Mouse (Mus musculus): ENCODE measurements around the gene Lmo7.

Gene Lmo7

GRCm38 (mm10) chr14:101878346-101879049 is 148.7 kb downstream of the Lmo7 start:
- DNase-seq (ENCODE audit: low spot score) = no peak

DNA sequence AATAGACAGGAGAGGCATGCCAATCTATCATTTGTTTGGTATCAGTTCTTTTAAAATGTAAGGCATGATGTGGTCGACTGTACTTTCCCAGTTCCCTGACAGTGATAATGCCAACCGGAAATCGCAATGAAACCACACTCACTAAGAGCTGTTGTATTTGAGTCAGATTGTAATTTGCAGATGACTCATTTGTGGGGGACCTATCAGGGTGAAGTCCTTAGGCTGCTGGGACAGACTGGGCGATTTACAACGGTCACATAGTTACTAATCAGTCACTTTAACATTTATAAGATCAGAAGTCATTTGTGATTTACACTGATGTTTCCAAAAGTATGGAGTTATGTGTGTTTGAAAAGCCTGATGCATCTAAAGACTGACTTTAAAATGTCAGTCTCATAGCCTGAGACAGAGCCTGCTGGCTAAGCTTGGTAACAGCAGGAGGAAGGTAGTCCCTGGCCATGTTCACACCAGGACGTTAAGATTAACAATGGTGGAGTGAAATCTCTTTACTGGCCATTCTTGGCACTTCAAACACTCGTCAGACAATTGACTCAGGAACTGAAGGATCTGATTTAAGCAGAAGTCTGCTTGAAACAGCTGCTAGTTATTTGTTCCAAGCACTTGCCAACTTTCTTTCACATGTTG is 149.4 kb downstream of the Lmo7 start:
- DNase-seq (ENCODE audit: low spot score) = no peak

DNA sequence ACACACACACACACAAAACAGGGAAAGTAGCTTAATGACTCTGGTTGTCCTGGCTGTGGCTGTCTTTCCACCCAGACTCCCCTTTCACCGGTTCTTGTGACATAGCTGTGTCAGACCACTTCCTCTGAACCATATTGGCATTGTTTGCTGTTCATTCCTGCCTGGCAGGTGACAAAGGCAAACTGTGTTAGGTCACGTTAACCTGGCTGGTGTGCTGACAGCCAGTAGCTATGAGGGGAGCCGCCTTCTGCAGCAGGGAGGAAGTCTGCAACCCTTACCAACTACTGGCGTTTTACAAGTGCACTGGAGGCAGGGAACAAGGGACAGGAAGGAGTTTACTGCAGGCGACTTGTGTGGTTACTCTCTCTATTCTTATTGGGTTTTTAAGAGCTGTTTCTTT is 153.2 kb downstream of the Lmo7 start:
- peak; percentile 46 for DNase-seq (ENCODE audit: low spot score)

- DNase-seq (ENCODE audit: low spot score) = no peak
Measured at GRCm38 (mm10) chr14:101883787-101884186, 154.0 kb downstream of the Lmo7 start.

GRCm38 (mm10) chr14:101886320-101886719 is 156.6 kb downstream of the Lmo7 start:
- DNase-seq (ENCODE audit: low spot score) = no peak

- DNase-seq (ENCODE audit: low spot score) = no peak
Measured at GRCm38 (mm10) chr14:101891903-101892448, 162.2 kb downstream of the Lmo7 start.

DNA sequence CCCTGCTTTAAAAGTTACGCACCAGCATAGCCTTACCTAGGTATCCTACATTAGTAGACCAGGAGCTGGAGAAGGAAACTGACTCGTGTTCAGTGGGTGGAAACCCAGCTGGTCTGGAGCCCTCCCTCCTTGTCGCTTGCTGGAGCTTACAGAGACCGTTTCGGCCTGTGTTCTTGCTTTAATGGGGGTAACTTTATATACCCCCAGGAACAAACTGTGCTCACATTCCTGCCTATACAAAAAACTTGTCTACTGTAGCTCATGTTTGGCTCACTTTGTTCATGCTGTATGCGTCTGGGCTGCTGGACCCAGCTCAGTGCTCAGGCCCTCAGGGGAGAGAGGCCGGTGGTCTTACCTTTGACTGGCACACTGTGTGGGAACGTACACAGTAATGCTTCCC is 162.7 kb downstream of the Lmo7 start:
- no peak for DNase-seq (ENCODE audit: low spot score)

- DNase-seq (ENCODE audit: low spot score) = no peak
Measured at GRCm38 (mm10) chr14:101893215-101893614, 163.5 kb downstream of the Lmo7 start.

DNA sequence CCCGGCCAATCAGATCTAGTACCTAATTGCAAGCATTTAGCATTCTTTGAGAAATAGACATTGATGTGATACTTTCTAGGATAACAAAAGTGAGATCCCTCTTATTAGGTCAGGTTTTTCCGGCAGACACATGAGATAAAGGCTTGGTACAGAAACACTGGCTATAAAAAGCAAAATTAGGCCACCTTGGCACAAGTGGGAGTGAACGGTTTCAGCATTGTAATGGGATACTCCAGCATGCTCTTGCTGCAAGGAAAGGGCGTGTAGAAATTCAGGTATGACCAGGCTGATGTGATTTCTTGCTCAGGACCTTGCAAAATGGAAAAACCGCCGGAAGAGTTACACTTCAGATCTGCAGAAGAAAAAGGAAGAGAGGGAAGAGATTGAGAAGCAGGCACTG is 168.5 kb downstream of the Lmo7 start:
- no peak for DNase-seq (ENCODE audit: low spot score)

DNA sequence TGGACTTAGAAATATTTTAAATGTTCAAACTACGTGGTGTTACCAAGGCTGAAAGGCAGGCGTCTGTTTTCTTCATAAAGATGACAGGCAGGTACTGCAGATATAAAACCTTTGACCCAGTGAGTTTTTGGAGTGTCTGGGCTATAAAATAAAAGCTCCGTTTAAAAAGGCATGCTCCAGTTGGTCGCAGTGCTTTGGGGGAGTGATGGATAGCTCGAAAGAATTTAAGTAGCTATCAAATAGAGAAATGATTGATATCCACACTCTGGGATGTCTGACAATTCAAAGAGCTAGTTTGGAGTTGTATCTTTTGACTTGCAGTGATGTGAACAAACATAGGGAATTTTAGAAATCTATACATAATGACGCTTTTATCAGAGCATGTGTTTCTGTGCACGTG is 171.7 kb downstream of the Lmo7 start:
- DNase-seq (ENCODE audit: low spot score) = no peak

- no peak for DNase-seq (ENCODE audit: low spot score)
Measured at GRCm38 (mm10) chr14:101901976-101902375, 172.2 kb downstream of the Lmo7 start.

DNA sequence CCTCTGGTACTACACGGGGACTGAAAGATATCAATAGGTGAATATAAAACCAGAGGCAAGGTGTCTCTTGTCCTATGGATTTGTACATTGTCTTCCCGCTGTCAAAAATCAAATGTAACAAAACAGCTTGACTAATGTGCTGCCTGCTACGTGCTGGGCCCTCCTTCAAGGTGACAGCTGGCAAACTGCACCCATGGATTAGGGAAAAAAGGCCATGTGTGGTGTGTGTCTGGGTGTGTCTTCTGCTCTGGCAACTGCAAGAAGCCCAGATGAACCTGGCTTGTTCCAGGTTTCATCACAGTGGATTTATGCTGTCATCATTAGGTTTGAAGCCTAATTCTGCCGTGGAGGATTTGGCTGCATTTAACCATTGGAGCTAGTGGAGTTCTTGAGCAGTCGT is 174.0 kb downstream of the Lmo7 start:
- DNase-seq (ENCODE audit: low spot score) = no peak

GRCm38 (mm10) chr14:101911983-101912382 is 182.2 kb downstream of the Lmo7 start:
- DNase-seq (ENCODE audit: low spot score) = no peak

DNA sequence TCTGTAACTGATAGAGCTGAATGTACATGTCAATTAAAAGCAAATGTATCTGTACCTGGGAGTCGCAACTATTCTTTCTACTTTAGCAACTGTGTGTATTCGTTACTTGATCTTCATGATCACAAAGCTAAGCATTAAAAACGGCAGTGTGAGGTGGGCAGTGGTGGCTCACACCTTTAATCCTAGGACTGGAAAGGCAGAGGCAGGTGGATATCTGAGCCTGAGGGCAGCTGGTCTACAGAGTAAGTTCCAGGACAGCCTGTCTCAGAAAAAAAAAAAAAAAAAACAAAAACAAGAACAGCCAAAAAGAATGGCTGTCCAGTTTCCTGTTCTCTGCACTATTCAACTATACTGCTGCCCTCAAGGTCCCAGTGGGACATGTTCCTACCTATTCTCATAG is 182.6 kb downstream of the Lmo7 start:
- no peak for DNase-seq (ENCODE audit: low spot score)

DNA sequence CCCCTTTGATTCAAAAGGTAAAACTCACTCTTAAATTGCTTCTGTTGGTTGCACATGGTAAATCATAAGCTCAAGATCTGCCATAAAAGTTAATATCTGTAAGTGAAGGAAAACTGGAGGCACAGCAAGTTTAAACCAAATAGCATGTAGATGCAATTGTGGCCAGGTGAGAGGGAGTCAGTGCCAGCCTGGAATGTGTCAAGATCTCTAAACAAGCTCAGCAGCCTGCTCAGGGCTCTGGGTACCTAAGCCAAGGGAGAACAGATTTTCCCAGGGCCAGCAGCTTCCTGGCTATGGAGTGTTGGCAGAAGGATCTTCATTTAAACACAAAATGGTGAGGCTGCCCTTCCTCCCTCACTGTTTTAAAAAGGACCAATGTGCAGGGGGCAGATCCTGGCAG is 184.6 kb downstream of the Lmo7 start:
- DNase-seq (ENCODE audit: low spot score) = no peak

DNA sequence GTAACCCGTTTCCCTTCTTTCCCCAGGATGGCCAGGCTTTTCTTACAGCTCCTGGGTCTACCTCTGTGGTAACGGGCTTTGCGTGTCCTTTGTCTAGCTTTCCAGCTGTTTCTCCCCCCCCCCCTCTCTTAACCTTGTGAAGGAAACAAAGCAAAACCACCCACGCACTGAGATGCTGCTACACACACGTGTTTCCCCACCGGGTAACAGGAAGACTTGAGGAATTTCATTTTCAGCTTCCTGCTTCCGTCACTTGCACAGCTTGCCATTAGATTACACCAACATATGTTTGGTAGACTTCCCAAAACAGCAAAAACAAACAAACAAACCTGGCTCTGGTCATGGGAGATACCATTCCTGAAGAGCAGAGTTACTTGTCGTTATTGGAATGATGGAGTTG is 186.1 kb downstream of the Lmo7 start:
- no peak for DNase-seq (ENCODE audit: low spot score)

DNA sequence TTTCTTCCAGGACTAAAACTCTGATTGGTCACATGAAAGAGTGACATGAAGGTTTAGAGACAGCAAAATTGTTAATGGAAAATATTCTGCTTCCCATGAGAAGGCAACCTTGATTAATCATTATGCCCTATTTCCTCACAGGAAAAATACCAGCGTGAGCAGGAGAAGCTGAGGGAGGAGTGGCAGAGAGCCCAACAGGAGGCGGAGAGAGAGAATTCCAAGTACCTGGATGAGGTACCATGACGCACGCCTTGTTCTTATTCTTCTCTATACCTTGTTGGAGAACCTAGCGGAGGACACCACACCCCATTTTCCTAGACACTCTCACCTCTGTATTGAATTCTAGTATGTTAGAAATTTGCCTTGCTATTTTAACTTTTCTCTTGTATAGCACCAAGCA is 188.7 kb downstream of the Lmo7 start:
- no peak for DNase-seq (ENCODE audit: low spot score)

DNA sequence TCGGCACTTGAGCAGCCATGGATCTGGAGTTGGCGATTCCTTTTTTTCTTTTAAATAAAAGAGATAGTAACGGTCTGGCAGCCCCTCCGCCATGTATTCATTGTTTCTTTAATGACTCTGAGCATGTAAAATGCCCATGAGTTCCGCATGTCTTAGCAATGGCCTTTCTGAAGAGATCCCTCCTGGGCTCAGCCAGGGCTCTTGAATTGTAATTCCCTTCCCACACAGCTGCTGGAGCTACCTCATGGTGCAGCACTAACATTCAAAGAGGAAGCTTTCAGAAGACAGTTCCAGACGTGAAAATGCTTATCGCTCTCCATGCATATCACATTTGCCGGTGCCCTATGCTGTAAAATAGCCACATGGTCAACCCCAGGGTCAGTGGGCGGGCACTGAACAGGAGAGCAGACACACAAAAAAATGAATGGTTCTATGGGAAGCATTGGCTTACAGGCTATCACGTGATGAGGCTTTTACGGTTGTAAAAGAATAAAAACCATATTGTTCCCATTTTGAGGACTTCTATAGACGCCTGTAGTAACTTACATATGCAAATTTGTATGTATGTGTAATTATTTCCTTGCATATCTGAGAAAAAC is 198.0 kb downstream of the Lmo7 start:
- no peak for DNase-seq (ENCODE audit: low spot score)

- DNase-seq (ENCODE audit: low spot score) = no peak
Measured at GRCm38 (mm10) chr14:101930576-101931447, 201.1 kb downstream of the Lmo7 start.

- no peak for DNase-seq (ENCODE audit: low spot score)
Measured at GRCm38 (mm10) chr14:101931448-101931750, 201.6 kb downstream of the Lmo7 start.

- no peak for DNase-seq (ENCODE audit: low spot score)
Measured at GRCm38 (mm10) chr14:101933551-101933950, 203.8 kb downstream of the Lmo7 start.

- peak; percentile 36 for DNase-seq (ENCODE audit: low spot score)
Measured at GRCm38 (mm10) chr14:101942971-101943370, 213.2 kb downstream of the Lmo7 start.

Data from urinary bladder, postnatal 14 days (tissue).